In the genomic region with DNA sequence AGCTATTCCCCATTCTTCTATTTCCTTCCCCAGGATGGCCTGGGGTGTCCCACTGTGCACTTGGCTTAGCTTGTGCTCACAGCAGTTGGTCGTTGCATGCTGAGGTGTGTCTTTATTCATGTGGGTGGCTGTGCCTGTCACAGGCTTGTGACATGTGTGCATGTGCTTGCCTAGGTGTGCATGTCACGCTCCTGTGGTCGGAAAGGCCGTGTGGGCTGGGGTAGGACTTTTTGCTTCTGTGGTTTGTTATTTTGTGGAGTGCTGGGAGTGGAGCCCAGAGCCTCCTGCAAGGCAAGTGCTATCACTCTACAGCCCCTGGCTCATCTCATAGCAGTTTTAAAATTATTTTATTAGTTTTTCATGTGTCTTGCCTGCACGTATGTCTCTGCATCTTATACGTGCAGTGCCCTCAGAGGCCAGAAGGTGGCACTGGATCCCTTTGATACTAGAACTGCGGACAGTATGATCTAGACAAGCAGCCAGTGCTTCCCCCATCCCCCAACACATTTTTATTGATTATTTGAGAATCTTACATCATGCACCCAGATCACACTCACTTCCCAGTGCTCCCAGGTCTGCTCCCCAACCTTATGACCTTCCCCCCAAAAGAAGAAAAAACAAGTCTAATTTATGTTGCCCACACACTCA, we compare ENCODE assay signal across 9 mouse cellular contexts. TPM values are rescaled to one million over a fixed set of nuclear protein-coding genes. Genes with fewer than 3 reads are reported as not detected.
DNase-seq lines count a peak whose midpoint lies in the region; ATAC-seq and TF ChIP-seq lines count a peak whose summit lies in the region.
"Had no signal": no experiment of that assay in that cellular context is flagged by ENCODE, and none has a peak within 500 bp of the region (broad histone marks: within the 10 kb centered on the region; RNA-seq: fewer than 3 reads in every experiment).

No protein-coding gene starts in this region.

- intact Hi-C loops in heart, postnatal 10 days (cut with DNase I), result loop anchor here (1.0 to 10.0 kb wide), 5 partner anchors 33 to 509 kb away; a partner anchor contains a TSS

- peak; percentile 88 for DNase-seq in liver, adult 2 months (ENCODE audit: extremely low read depth, low read depth, low spot score)
- peak; percentile 33 for DNase-seq in MEL-GATA-1-ER (ENCODE audit: extremely low read depth, low read depth)
- peak; percentile 86 to 89 for DNase-seq in cerebellum, postnatal 10 days
- peak; percentile 68 to 78 for DNase-seq in heart, postnatal 10 days
- DNase-seq in layer of hippocampus, adult 2 months (ENCODE audit: low spot score in 2 of 2), result peak in 1 of 2 experiments; percentile 58
- DNase-seq in midbrain, postnatal 0 days (ENCODE audit: low spot score), result peak; percentile 82
- DNase-seq in thymus, postnatal 0 days (ENCODE audit: low spot score), result peak; percentile 71

- WGBS in liver, adult 2 months, result 48% methylated on average over 7 of the region's 7 CpGs
- WGBS in liver, embryonic 12.5 days (ENCODE audit: insufficient replicate concordance), result 48% methylated on average over 7 of the region's 7 CpGs
- 52% methylated on average over 7 of the region's 7 CpGs for WGBS in midbrain, postnatal 0 days

- H3K36me3 ChIP-seq in liver, adult 2 months (ENCODE audit: control insufficient read depth, insufficient read depth, low read length), result no peaks in the 10 kb centered on the region
- H3K36me3 ChIP-seq in liver, embryonic 12.5 days, result no peaks in the 10 kb centered on the region
- no peaks in the 10 kb centered on the region for H3K36me3 ChIP-seq in midbrain, postnatal 0 days (ENCODE audit: insufficient read depth, low read length)
- H3K36me3 ChIP-seq: neural tube, embryonic 13.5 days had no signal

- no peaks in the 10 kb centered on the region for H3K27me3 ChIP-seq in liver, adult 2 months (ENCODE audit: control insufficient read depth, insufficient read depth, low read length)
- H3K27me3 ChIP-seq in liver, embryonic 12.5 days (replicated peaks), result 0 out of 2 replicates have a peak, but pooled peaks cover 9% of the 10 kb centered on the region
- peaks cover 4% of the 10 kb centered on the region; the same call in 1 of the 2 replicates for H3K27me3 ChIP-seq in midbrain, postnatal 0 days (ENCODE audit: insufficient read depth, low read length)
- H3K27me3 ChIP-seq: neural tube, embryonic 13.5 days had no signal

- no peak overlapping the region for H3K9ac ChIP-seq in liver, adult 2 months (ENCODE audit: low read depth, low read length)
- H3K9ac ChIP-seq in liver, embryonic 12.5 days, result no peak overlapping the region
- H3K9ac ChIP-seq in midbrain, postnatal 0 days (replicated peaks; ENCODE audit: low read length, poor library complexity, severe bottlenecking), result no peak overlapping the region
- H3K9ac ChIP-seq: neural tube, embryonic 13.5 days had no signal

- ATAC-seq in liver, embryonic 12.5 days, result no peak
- ATAC-seq in midbrain, postnatal 0 days (ENCODE audit: low FRiP score), result 0 out of 2 replicates have a peak, but pooled peaks have one; percentile 36

- TF ChIP-seq POLR2A in liver, adult 2 months (IDR thresholded peaks at IDR 0.05; ENCODE audit: extremely low read depth, insufficient read depth, low read length), result no peak

- H3K4me1 ChIP-seq in liver, adult 2 months (ENCODE audit: control insufficient read depth, insufficient read depth, low read length), result peaks cover 14% of the 10 kb centered on the region
- H3K4me1 ChIP-seq in liver, embryonic 12.5 days, result peaks cover 10% of the 10 kb centered on the region; the same call in 1 of the 2 replicates
- peaks cover 2% of the 10 kb centered on the region; the same call in 1 of the 2 replicates for H3K4me1 ChIP-seq in midbrain, postnatal 0 days (ENCODE audit: insufficient read depth, low read length)

- H3K79me2 ChIP-seq in liver, adult 2 months (ENCODE audit: control insufficient read depth, insufficient read depth, low read length), result no peaks in the 10 kb centered on the region

- H3K4me2 ChIP-seq in liver, embryonic 12.5 days, result no peak overlapping the region
- H3K4me2 ChIP-seq in midbrain, postnatal 0 days (ENCODE audit: low read depth, low read length, poor library complexity, severe bottlenecking), result no peak overlapping the region
- H3K4me2 ChIP-seq: neural tube, embryonic 13.5 days had no signal

- no peaks in the 10 kb centered on the region for H3K9me3 ChIP-seq in liver, embryonic 12.5 days (replicated peaks)
- H3K9me3 ChIP-seq in midbrain, postnatal 0 days (ENCODE audit: low read length), result no peaks in the 10 kb centered on the region
- H3K9me3 ChIP-seq: neural tube, embryonic 13.5 days had no signal

- H3K27ac ChIP-seq in liver, adult 2 months (replicated peaks; ENCODE audit: insufficient read depth, low read depth, low read length), result no peak overlapping the region
- H3K27ac ChIP-seq in liver, embryonic 12.5 days, result no peak overlapping the region
- H3K27ac ChIP-seq in layer of hippocampus, adult 2 months, result no peak overlapping the region
- no peak overlapping the region for H3K27ac ChIP-seq in midbrain, postnatal 0 days (ENCODE audit: low read depth, low read length)
- H3K27ac ChIP-seq: neural tube, embryonic 13.5 days had no signal

- TF ChIP-seq CTCF in liver, adult 2 months (IDR thresholded peaks at IDR 0.05; ENCODE audit: low read depth, low read length), result peak; percentile 74
- peak; percentile 86 for TF ChIP-seq CTCF in layer of hippocampus, adult 2 months (conservative IDR thresholded peaks at IDR 0.05)
- peak; percentile 81 for TF ChIP-seq CTCF in midbrain, postnatal 0 days (IDR thresholded peaks at IDR 0.05)

- H3K4me3 ChIP-seq in liver, adult 2 months (ENCODE audit: insufficient read depth, low read depth, low read length), result no peak overlapping the region
- no peak overlapping the region for H3K4me3 ChIP-seq in liver, embryonic 12.5 days
- no peak overlapping the region for H3K4me3 ChIP-seq in layer of hippocampus, adult 2 months
- H3K4me3 ChIP-seq in midbrain, postnatal 0 days (ENCODE audit: low read depth, low read length), result no peak overlapping the region
- H3K4me3 ChIP-seq: neural tube, embryonic 13.5 days had no signal

RNA-seq across cellular contexts. Expression of a gene that starts 49.4 kb away (rescaled TPM):
- 76.1 and 81.6 TPM in 2 replicates for total RNA-seq in liver, adult 2 months (2014; rRNA removed)
- polyA plus RNA-seq in liver, adult 2 months (2012; rRNA removed), result 140 and 148 TPM in 2 replicates
- polyA plus RNA-seq in liver, embryonic 12.5 days (2016; fragmentation: Nextera tagmentation; extraction: Ambion mirVana), result 46.2 and 49.4 TPM in 2 replicates
- 10 to 100 TPM; 13.9 to 17.2 TPM for total RNA-seq in heart, postnatal 10 days (2021)
- total RNA-seq in layer of hippocampus, adult 2 months (2021), result 10 to 100 TPM; 17.2 to 17.9 TPM
- total RNA-seq in midbrain, postnatal 0 days (2014; rRNA removed), result 9.2 and 11.4 TPM in 2 replicates
- polyA plus RNA-seq in midbrain, postnatal 0 days (2015; fragmentation: Nextera tagmentation; extraction: Ambion mirVana), result 14.5 and 14.8 TPM in 2 replicates
- 153 and 157 TPM in 2 replicates for polyA plus RNA-seq in thymus, postnatal 0 days (2015; fragmentation: Nextera tagmentation; extraction: Ambion mirVana)
